Mouse (Mus musculus) intestine, postnatal 0 days (tissue): ENCODE results near the gene Zfp874b. TPM values are rescaled to one million over a fixed set of nuclear protein-coding genes. Genes with fewer than 3 reads are reported as not detected.
"Not testable (repeated sequence)": the region's sequence is repeated elsewhere in the genome, so short reads cannot be mapped to it uniquely, and the experiment has no call there.

Source experiments
- ATAC-seq: fragments of 200-750 bp; cut with Nextera tagmentation; 2 replicates; pipeline ENCODE4 v1.8.0; 2017; ENCODE audit warnings: mild to moderate bottlenecking, moderate TSS enrichment, moderate library complexity
- H3K27ac ChIP-seq: fragments of 300-500 bp; sonication (generic); 2 replicates; pipeline ENCODE4 v1.5.1; 2014; ENCODE audit warnings: mild to moderate bottlenecking, low read depth, low read length, moderate library complexity
- H3K27me3 ChIP-seq: fragments of 300-500 bp; sonication (generic); replicated peaks from 2 replicates; pipeline ENCODE4 v1.6.1; 2014; ENCODE audit warnings: low read length, mixed read lengths; ENCODE audit not compliant: control insufficient read depth, insufficient read depth
- H3K36me3 ChIP-seq: fragments of 300-500 bp; sonication (generic); 2 replicates; pipeline ENCODE4 v1.6.1; 2014; ENCODE audit warnings: mild to moderate bottlenecking, moderate library complexity; ENCODE audit not compliant: control insufficient read depth, insufficient read depth
- H3K4me1 ChIP-seq: fragments of 300-500 bp; sonication (generic); replicated peaks from 2 replicates; pipeline ENCODE4 v1.6.1; 2014; ENCODE audit warnings: antibody characterized with exemption, low read length, mixed read lengths; ENCODE audit not compliant: control insufficient read depth, insufficient read depth
- H3K4me2 ChIP-seq: fragments of 300-500 bp; sonication (generic); replicated peaks from 2 replicates; pipeline ENCODE4 v1.6.1; 2014; ENCODE audit warnings: low read depth, mild to moderate bottlenecking, moderate library complexity
- H3K4me3 ChIP-seq: fragments of 300-500 bp; sonication (generic); 2 replicates; pipeline ENCODE4 v1.5.1; 2014; ENCODE audit warnings: low read depth, low read length
- H3K9ac ChIP-seq: fragments of 300-500 bp; sonication (generic); 2 replicates; pipeline ENCODE4 v1.6.1; 2014; ENCODE audit warnings: mild to moderate bottlenecking, low read depth, low read length
- H3K9me3 ChIP-seq: fragments of 300-500 bp; sonication (generic); 2 replicates; pipeline ENCODE4 v1.6.1; 2016; ENCODE audit warnings: mixed run types; ENCODE audit not compliant: control insufficient read depth
- CTCF ChIP-seq: sonication (generic); IDR thresholded peaks from 2 replicates; pipeline ENCODE4 v1.5.1; 2016; ENCODE audit warnings: low read depth, mild to moderate bottlenecking, control low read depth, antibody characterized with exemption, moderate library complexity
- WGBS: fragments of 180-500 bp; shearing (Covaris S2); extraction: QIAGEN DNeasy Blood & Tissue Kit; methylation state at CpG from one replicate; pipeline ENCODE4 v1.1.7; 2014; 5-methylcytosine and 5-hydroxymethylcytosine counted together
- polyA plus RNA-seq: library from polyadenylated mRNA; unstranded; fragments of >200 nt; fragmentation: Nextera tagmentation; extraction: Ambion mirVana; gene quantifications from 2 replicates; pipeline ENCODE4 v1.2.1, GENCODE M21; 2015

Zfp874b gene
- polyA plus RNA-seq, 1 experiment from 2014 or later: 1.3 TPM

GRCm38 (mm10) chr13:67495631-67496030, 11.6 kb upstream of the Zfp874b start:
- H3K27ac ChIP-seq: no peak overlapping the region
- H3K9ac ChIP-seq: no peak overlapping the region
- ATAC-seq: no peak

GRCm38 (mm10) chr13:67484424-67484811, 360 bp upstream of the Zfp874b start:
- Histone ChIP-seq H3K4me2 (peak overlapping the region; percentile 65), H3K36me3 (no peaks in the 10 kb centered on the region), H3K9me3 (no peaks in the 10 kb centered on the region), H3K27ac (no peak overlapping the region), H3K9ac (peak overlapping the region; percentile 59), H3K27me3 (no peaks in the 10 kb centered on the region), H3K4me3 (peak overlapping the region; percentile 60), H3K4me1 (no peaks in the 10 kb centered on the region)
- ATAC-seq: 0 out of 2 replicates have a peak, but pooled peaks have one; percentile 23
- WGBS: 26% methylated on average over 8 of the region's 8 CpGs
- TF ChIP-seq CTCF: no peak

More at GRCm38 (mm10) chr13:67495631-67496030, 11.6 kb upstream of the Zfp874b start:
- Histone ChIP-seq H3K4me2 (no peak overlapping the region), H3K27me3 (no peaks in the 10 kb centered on the region), H3K36me3 (peaks cover 29% of the 10 kb centered on the region), H3K4me1 (no peaks in the 10 kb centered on the region), H3K4me3 (no peak overlapping the region), H3K9me3 (peaks cover 11% of the 10 kb centered on the region; the same call in 1 of the 2 replicates)
- 97% methylated on average over 1 of the region's 1 CpGs for WGBS
- no peak for TF ChIP-seq CTCF

GRCm38 (mm10) chr13:67481528-67481927, 2.5 kb downstream of the Zfp874b start:
- no peak for ATAC-seq
- Histone ChIP-seq H3K27me3 (no peaks in the 10 kb centered on the region), H3K27ac (no peak overlapping the region), H3K4me1 (no peaks in the 10 kb centered on the region), H3K36me3 (no peaks in the 10 kb centered on the region), H3K9ac (no peak overlapping the region), H3K4me3 (no peak overlapping the region), H3K9me3 (no peaks in the 10 kb centered on the region), H3K4me2 (no peak overlapping the region)
- 64% methylated on average over 4 of the region's 4 CpGs for WGBS
- TF ChIP-seq CTCF: peak; percentile 30

- WGBS: 86% methylated on average over 3 of the region's 3 CpGs
- Histone ChIP-seq H3K9me3 (no peaks in the 10 kb centered on the region), H3K27ac (no peak overlapping the region), H3K4me1 (no peaks in the 10 kb centered on the region), H3K4me3 (no peak overlapping the region), H3K36me3 (peaks cover 8% of the 10 kb centered on the region; the same call in 1 of the 2 replicates), H3K9ac (no peak overlapping the region), H3K27me3 (no peaks in the 10 kb centered on the region), H3K4me2 (no peak overlapping the region)
- ATAC-seq: no peak
- TF ChIP-seq CTCF: no peak
Measured at GRCm38 (mm10) chr13:67469274-67469673, 14.8 kb downstream of the Zfp874b start.

- ATAC-seq, H3K4me3 ChIP-seq, H3K27ac ChIP-seq, H3K4me1 ChIP-seq, H3K4me2 ChIP-seq, H3K27me3 ChIP-seq, H3K9me3 ChIP-seq, H3K9ac ChIP-seq, H3K36me3 ChIP-seq: not testable (repeated sequence)
- 73% methylated on average over 2 of the region's 5 CpGs for WGBS
Measured at GRCm38 (mm10) chr13:67463506-67464185, 20.4 kb downstream of the Zfp874b start.

GRCm38 (mm10) chr13:67452021-67452309, 32.1 kb downstream of the Zfp874b start:
- Histone ChIP-seq H3K4me3 (peak overlapping the region; percentile 63), H3K27ac (no peak overlapping the region; the same call in 1 of the 2 replicates), H3K36me3 (no peaks in the 10 kb centered on the region), H3K4me1 (no peaks in the 10 kb centered on the region), H3K9ac (no peak overlapping the region), H3K4me2 (peak overlapping the region; percentile 75), H3K27me3 (no peaks in the 10 kb centered on the region), H3K9me3 (no peaks in the 10 kb centered on the region)
- WGBS: 3% methylated on average over 3 of the region's 3 CpGs
- TF ChIP-seq CTCF: no peak
- peak; percentile 62 for ATAC-seq
